Mouse (Mus musculus): Measurements from ENCODE around the gene Olfr452. TPM values are rescaled to one million over a fixed set of nuclear protein-coding genes. Genes with fewer than 3 reads are reported as not detected.

Olfr452 gene
- polyA plus RNA-seq, 1 experiment = not detected

DNA sequence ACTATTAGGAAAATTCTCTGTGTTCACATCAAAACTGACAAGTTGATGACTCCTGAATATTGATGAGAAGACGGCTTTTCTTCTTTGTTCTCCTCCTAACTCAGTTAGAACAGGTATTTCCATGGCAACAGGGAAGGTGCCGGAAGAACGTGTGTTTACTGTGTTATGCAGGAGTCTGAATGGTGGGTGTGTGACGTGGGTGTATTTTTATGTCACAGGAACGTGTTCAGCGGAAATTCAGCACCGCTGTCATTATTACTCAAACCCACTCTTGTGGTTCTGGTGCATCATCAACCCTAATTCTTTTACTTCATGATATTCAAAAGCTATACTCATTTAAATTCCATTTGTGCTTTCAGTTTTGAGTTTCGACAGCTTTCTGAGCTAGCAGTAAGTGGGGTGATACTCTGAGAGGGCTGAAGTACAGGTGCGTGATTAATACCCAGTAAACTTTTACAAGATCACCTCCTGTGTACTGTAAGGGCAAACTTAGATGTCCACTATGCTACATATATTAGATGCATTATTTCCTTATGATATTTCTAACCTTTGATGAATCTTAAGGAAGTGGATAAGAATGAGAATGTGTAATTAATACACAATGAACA lies 6.2 kb downstream of the Olfr452 start:
- no peaks in the 10 kb centered on the region for H3K36me3 ChIP-seq (ENCODE audit: control insufficient read depth, insufficient read depth, low read length)
- H3K27me3 ChIP-seq (replicated peaks; ENCODE audit: control insufficient read depth, insufficient read depth, low read length) = no peaks in the 10 kb centered on the region
- no peak for DNase-seq
- no peaks in the 10 kb centered on the region for H3K4me1 ChIP-seq (ENCODE audit: control insufficient read depth, insufficient read depth, low read length)
- WGBS = 75% methylated on average over 9 of the region's 9 CpGs
- no peak overlapping the region for H3K27ac ChIP-seq (ENCODE audit: insufficient read depth, low read depth, low read length)
- H3K4me3 ChIP-seq (ENCODE audit: insufficient read depth, low read depth, low read length) = no peak overlapping the region
- no peak for TF ChIP-seq POLR2A (IDR thresholded peaks at IDR 0.05; ENCODE audit: low read depth, low read length)
- TF ChIP-seq CTCF (conservative IDR thresholded peaks at IDR 0.05; ENCODE audit: insufficient read depth, insufficient read length, low read depth, low read length) = no peak

- Histone ChIP-seq H3K4me3 (ENCODE audit: insufficient read depth, low read depth, low read length) (no peak overlapping the region), H3K27ac (ENCODE audit: insufficient read depth, low read depth, low read length) (no peak overlapping the region), H3K4me1 (ENCODE audit: control insufficient read depth, insufficient read depth, low read length) (no peaks in the 10 kb centered on the region), H3K27me3 (replicated peaks; ENCODE audit: control insufficient read depth, insufficient read depth, low read length) (no peaks in the 10 kb centered on the region), H3K36me3 (ENCODE audit: control insufficient read depth, insufficient read depth, low read length) (no peaks in the 10 kb centered on the region)
- DNase-seq = no peak
- WGBS = 85% methylated on average over 3 of the region's 3 CpGs
- no peak for TF ChIP-seq CTCF (conservative IDR thresholded peaks at IDR 0.05; ENCODE audit: insufficient read depth, insufficient read length, low read depth, low read length)
- no peak for TF ChIP-seq POLR2A (IDR thresholded peaks at IDR 0.05; ENCODE audit: low read depth, low read length)
Measured at GRCm38 (mm10) chr6:42794982-42795381, 10.1 kb downstream of the Olfr452 start.

GRCm38 (mm10) chr6:42811639-42812038 lies 26.7 kb downstream of the Olfr452 start, which contains the start of gene Olfr450:
TSS of gene Olfr450 (plus strand) at chr6:42811939.
- Histone ChIP-seq H3K36me3 (ENCODE audit: control insufficient read depth, insufficient read depth, low read length) (no peaks in the 10 kb centered on the region), H3K4me3 (ENCODE audit: insufficient read depth, low read depth, low read length) (no peak within 1 kb of the TSS), H3K4me1 (ENCODE audit: control insufficient read depth, insufficient read depth, low read length) (no peaks in the 10 kb centered on the region), H3K27me3 (replicated peaks; ENCODE audit: control insufficient read depth, insufficient read depth, low read length) (no peaks in the 10 kb centered on the region), H3K27ac (ENCODE audit: insufficient read depth, low read depth, low read length) (no peak within 1 kb of the TSS)
- no peak for DNase-seq
- 86% methylated on average over 1 of the region's 1 CpGs for WGBS
- TF ChIP-seq POLR2A (IDR thresholded peaks at IDR 0.05; ENCODE audit: low read depth, low read length) (no peak), CTCF (conservative IDR thresholded peaks at IDR 0.05; ENCODE audit: insufficient read depth, insufficient read length, low read depth, low read length) (no peak)

DNA sequence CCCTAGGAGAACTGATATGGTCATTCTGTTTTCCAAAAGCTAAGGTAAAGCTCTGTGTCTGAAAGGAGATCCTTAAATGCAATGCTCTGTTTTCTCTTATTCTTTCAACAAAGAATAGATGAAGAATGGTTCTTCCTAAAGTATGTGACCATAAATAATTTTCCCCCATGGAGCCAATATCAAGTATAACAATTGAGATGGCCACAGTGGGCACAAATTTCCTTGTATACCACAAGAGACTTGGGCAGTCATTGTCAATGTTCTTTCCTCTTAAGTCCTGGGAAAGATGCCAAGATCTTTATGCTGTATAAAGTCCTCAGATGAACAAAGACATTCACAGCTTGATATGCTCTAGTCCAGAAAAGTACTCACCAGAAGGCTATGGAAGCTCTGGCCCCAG lies 49.2 kb downstream of the Olfr452 start, which contains the start of gene Olfr449:
TSS of gene Olfr449 (plus strand) at position 301 of the 400 bp plus-strand sequence.
- DNase-seq = no peak
- Histone ChIP-seq H3K27ac (ENCODE audit: insufficient read depth, low read depth, low read length) (no peak within 1 kb of the TSS), H3K4me1 (ENCODE audit: control insufficient read depth, insufficient read depth, low read length) (no peaks in the 10 kb centered on the region), H3K36me3 (ENCODE audit: control insufficient read depth, insufficient read depth, low read length) (no peaks in the 10 kb centered on the region), H3K4me3 (ENCODE audit: insufficient read depth, low read depth, low read length) (no peak within 1 kb of the TSS), H3K27me3 (replicated peaks; ENCODE audit: control insufficient read depth, insufficient read depth, low read length) (no peaks in the 10 kb centered on the region)
- TF ChIP-seq CTCF (conservative IDR thresholded peaks at IDR 0.05; ENCODE audit: insufficient read depth, insufficient read length, low read depth, low read length) (no peak), POLR2A (IDR thresholded peaks at IDR 0.05; ENCODE audit: low read depth, low read length) (no peak)

Other genes with a start within 250 kb of the Olfr452 start
- not detected in 2 replicates for gene Olfr455, start 237.5 kb upstream of the Olfr452 start, polyA plus RNA-seq (2012; rRNA removed)
- gene Tcaf3, start 187.4 kb upstream of the Olfr452 start, polyA plus RNA-seq (2012; rRNA removed) = not detected in 2 replicates
- gene Tcaf2, start 139.8 kb upstream of the Olfr452 start, polyA plus RNA-seq (2012; rRNA removed) = 1.2 and 1.4 TPM in 2 replicates
- 13.2 and 13.7 TPM in 2 replicates for gene Tcaf1, start 75.0 kb upstream of the Olfr452 start, polyA plus RNA-seq (2012; rRNA removed)
- not detected in 2 replicates for gene Olfr453, start 45.7 kb upstream of the Olfr452 start, polyA plus RNA-seq (2012; rRNA removed)
- not detected in 2 replicates for gene Olfr38, start 28.7 kb upstream of the Olfr452 start, polyA plus RNA-seq (2012; rRNA removed)
- gene Olfr450, start 26.8 kb downstream of the Olfr452 start, polyA plus RNA-seq (2012; rRNA removed) = not detected in 2 replicates
- not detected in 2 replicates for gene Olfr449, start 49.3 kb downstream of the Olfr452 start, polyA plus RNA-seq (2012; rRNA removed)
- not detected in 2 replicates for gene Olfr448, start 105.3 kb downstream of the Olfr452 start, polyA plus RNA-seq (2012; rRNA removed)
- not detected in 2 replicates for gene Olfr447, start 123.8 kb downstream of the Olfr452 start, polyA plus RNA-seq (2012; rRNA removed)
- gene Olfr446, start 136.3 kb downstream of the Olfr452 start, polyA plus RNA-seq (2012; rRNA removed) = not detected in 2 replicates
- gene Olfr444, start 164.0 kb downstream of the Olfr452 start, polyA plus RNA-seq (2012; rRNA removed) = not detected in 2 replicates

Measured in kidney, adult 2 months (tissue).